Mouse (Mus musculus): ENCODE measurements around the gene Terf2.

Gene Terf2

DNA sequence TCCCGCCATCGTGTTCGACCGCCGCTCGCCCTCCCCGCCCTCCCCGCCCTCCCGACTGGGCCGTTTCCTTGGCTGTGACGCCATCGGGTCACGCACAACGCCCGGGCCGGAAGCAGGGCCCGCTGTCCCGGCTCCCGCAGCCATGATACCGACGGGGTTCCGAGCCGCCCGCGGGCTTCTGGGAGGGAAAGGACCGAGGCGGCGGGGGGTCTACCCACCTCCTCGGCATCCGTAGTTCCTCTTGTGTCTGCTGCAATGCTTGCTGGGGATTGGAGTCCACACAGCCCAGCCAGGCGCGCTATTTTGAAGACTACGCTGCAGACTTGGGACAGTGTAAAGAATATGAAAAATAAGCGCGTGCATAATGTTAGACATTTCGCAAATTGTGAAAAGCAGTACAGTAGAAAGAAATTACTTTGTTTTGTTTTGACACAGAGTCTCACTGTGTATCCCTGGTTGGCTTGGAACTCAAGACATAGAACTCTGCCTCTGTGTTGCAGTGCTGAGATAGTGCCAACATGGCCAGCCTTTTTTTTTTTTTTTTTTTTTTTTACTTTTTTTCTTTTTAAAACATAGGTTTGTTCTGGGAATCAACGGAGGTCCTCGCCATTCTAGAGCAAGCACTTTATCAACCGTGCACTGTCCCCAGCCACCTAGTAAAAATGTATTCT is at the start of gene Terf2:
Gene Terf2, minus strand, starts transcription at position 182 of the 671 bp plus-strand sequence.
- peak; percentile 99 for DNase-seq (ENCODE audit: inconsistent ontology term)

DNA sequence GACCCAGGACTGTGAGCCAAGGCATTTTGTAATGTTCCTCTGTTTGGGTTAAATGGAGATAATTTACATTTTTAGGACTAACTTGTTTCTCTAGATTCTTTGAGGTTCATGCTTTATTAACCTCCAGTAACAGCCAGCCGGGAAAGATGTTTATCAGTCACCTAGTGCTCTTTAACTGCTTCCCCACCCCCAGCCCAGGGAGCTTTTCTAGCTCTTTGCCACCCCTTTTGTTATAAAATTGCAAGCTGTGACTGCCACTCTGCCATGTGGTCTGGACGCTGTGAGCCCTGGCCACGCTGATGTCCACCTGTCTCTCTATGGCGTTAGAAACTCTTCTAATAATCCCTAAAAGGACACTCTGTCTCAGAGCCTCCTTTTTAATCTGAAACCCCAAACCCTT is 47.2 kb upstream of the Terf2 start:
- DNase-seq (ENCODE audit: inconsistent ontology term) = no peak

DNA sequence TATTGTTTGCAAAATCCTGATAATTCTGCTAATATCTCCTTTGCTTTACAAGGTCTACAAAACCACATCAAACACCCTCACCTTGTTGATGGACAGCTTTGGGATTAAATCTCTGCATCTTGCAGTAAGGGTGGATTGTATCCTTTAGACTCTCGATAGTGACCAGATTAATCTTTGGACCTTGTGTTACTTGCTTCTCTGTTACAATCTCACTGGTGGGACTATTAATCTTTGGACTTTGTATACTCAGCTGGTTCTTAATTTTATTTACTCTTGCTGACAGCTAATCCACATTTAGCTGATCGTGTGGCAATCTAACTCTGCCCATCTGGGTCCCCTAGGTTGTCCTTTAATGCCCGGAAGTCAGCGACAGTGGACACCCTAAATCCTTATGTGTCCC is 46.2 kb upstream of the Terf2 start:
- DNase-seq (ENCODE audit: inconsistent ontology term) = no peak

DNA sequence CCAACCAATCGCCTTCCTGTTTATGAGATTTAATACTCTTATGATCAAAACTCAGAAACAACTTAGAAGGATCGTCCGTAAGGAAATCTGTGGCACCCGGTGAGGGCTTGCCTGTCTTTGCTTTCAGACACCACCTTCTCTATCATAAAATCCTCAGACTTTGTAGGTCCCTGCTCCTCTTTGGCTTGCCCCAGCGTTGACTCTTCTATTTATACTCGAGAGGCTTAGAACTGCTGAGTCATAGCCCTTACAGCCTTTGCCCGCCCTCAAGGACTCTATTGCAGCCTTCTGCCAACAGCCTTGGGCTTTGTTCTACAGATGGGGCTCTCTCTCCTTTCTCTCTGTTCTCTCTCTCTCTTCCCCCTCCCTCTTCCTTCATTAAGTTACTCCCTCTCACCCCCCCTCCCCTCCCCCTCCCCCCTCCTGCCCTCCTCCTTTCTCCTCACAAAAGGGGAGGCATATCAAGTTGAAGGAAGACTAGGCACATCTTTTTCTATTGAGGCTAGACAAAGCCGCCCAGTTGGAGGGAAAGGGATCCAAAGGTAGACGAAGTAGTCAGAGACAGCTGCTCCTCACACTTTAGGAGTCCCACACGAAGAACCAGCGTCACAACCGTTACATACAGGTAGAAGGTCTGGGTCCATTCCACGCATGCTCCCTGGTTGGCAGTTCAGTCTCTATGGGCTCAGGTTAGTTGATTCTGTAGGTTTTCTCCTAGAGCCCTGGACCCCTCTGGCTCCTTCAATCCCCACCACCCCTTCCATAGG is 43.5 kb upstream of the Terf2 start:
- peak; percentile 57 for DNase-seq (ENCODE audit: inconsistent ontology term)

DNA sequence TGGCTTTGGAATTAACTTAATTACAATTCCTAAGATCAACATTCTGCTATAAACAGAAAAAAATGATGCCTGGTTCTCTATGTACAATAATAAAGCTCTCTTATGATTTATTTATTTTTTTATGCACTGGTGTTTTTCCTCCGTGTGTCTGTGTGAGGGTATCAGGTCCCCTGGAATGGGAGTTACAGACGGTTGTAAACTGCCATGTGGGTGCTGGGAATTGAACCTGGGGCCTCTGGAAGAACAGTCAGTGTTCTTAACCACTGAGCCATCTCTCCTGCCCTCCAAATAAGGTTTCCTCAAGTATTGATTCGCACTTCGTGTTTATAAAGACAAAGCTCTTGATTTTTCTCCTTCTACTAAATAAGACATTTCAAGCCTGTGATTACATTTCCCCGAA is 42.0 kb upstream of the Terf2 start:
- DNase-seq (ENCODE audit: inconsistent ontology term) = no peak

DNA sequence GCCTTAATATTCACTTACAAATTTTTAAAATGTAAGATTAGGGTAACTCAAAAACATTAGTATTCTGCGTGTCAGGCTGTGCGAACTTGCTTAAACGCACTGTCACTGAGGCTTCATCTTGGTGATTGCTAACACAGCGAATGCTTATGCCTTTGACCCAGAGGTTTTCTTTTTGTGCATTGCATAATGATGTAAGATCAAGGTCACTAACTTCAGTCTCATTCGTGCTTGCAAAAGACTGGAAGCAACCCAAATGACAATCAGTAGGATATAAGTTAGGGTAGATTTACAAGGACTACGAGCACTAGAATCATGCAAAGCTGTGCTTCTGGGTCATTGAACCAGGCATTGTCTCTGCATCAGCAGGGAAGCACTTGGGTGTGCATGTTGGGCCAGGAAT is 41.2 kb upstream of the Terf2 start:
- DNase-seq (ENCODE audit: inconsistent ontology term) = no peak

DNA sequence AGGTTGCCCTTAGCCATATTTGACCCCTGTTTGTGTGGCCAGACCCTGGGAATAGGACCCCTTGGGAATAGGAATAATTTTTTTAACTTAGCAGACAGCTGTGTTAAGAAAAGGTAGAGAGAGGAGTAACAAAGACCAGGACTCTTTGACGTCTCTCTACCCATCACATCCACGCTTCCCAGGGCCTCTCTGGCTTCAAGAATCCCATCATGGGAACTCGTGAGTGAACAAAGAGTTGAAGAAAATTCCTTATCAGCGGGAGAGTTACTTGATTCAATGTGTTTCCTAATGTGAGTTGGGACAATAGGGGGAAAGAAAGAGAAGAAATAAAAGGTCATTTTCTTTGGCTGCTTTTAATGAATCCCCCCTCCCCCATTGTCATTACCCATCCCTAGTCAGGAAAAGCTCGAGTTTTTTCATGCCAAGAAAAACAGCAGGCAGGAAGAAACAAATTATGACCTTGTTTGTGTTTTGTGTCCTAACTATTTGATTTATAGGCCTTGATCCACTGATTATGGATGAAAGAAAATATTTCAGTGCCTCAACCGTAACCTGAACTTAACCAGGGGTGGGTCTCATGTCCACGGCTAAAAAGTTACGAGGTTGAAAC is 39.8 kb upstream of the Terf2 start:
- DNase-seq (ENCODE audit: inconsistent ontology term) = peak; percentile 54

DNA sequence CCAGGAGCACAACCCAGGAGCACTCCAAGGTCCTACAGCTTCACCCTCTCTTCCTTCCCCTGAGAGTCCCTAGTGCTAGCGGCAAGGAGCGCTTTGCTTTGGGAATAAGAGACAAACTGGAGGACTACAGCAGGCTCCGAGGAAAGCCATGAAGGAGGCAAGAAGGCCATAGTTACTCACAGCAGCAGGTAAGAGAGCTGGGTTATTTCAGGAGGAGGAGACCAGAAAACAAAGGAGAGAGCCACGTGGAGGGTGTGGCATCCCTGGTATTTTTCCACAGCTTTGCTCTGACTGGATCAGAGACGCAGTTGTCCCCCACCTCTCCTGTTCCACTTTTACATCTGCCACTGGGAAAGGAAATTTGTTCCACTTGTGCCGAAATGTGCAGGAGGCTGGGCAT is 37.5 kb upstream of the Terf2 start:
- no peak for DNase-seq (ENCODE audit: inconsistent ontology term)

DNA sequence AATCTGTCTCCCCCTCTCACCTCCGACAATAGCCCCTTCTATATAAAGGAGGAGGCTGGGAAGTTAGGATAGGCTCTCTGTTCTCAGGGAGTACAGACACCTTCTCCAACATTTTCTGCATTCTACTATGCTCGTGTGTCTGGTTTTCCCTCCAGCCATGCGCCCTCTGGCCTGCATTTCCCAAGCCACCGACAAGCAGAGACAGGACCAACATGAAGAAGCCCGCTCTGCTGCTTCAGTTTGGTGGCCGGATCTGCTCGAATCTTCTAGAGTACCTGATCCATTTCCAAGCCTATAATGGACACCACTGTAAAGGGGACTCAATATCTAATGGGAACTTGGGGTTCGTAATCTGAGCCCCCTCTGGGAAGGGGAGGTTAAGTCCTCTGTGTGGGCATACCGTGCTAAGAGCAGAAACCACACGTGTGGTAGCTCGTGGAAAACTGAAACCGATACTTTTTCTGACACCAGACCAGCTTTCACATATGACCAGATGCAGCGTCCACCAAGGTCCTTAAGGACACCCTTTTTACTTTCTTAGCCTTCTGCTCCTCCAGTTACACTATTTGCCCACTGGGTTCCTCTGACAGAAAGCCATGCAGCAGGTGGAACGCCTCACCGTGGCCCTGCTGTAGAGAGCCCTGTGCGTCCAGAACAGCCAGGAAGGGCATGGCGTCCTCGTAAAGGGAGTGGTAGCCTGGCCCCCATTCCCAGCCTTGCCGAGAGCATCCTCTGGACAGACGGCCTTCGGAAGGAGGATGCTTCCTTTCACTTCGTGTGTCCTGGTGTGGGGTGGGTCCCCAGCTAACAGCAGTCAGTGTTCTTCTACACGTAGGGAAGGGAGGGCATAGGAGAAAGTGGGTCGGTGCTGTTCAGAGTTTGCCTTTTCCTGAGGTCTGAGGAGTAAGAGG is 36.5 kb upstream of the Terf2 start:
- DNase-seq (ENCODE audit: inconsistent ontology term) = no peak

DNA sequence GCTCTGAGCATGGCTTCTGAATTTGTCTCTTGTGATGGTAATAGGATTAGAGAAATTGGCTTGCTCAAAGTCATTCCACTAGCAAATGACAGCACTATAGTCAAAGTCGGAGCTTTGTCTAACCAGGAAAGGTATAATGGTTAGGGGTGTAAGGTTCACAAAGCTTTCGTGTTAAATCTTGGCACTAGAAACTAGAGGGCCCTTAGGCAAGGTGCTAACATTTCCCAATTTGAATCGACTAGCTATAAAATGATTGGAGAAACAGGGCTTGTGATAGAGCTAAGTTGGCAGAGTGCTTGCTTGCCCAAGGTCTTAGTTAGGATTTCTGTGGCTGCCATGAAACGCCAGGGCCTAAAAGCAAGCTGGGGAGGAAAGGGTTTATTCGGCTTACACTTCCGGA is 33.7 kb upstream of the Terf2 start:
- DNase-seq (ENCODE audit: inconsistent ontology term) = no peak

DNA sequence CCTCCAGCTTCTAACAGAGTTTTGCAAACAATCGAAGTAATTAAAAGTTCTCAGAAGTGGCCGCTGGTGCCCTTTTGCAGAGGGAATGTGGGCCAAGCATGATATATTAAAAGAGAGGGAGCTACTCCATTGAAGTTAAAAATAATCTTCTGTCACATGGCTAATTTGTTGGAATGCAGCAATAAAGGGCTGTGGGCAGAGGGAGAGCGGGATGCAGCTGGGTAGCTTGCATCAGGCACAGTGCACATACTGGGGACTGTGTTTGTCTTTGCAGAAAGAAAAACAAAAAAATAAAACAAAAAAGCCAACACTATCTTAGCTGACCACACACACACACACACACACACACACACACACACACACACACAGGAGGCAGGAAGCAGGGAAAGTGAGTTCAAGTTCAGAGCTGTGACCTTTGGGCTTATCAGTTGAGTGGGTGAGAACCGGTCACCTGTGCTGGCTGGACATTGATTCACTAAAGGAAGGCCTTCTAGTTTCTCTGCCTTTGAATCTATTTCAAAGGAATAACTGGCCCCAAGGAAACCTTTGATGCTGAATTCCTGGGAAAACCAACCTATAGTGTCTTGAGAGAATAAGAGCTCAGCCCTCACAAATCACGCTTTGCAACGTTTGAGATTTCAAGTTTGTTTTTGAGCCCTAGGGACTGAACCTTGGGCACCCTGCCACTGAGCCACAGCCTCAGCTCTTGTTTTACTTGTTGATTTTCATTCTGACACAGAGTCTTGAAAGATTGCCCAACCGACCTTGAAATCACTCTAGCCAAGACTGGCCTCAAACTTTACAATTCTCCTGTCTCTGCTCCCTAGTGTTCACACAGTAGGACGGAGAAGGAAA is 33.1 kb upstream of the Terf2 start:
- peak; percentile 72 for DNase-seq (ENCODE audit: inconsistent ontology term)

DNA sequence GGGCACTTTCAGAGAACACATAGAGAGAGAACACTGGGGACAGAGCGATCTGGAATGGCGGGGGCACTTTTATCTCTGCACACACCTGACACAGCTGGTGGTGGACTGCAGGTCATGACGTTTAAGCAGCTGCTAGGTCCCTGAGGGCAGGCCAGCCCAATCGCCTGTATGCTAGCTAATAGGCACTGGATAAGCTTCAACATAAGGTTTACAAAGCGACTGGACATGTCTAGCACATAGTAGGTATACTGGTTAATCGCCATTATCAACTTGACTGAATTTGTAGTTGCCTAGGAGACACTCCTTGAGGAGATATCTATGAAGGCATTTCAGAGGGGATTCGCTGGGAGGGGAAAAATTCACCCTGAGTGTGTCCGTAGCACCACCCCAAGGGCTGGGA is 28.0 kb upstream of the Terf2 start:
- no peak for DNase-seq (ENCODE audit: inconsistent ontology term)

DNA sequence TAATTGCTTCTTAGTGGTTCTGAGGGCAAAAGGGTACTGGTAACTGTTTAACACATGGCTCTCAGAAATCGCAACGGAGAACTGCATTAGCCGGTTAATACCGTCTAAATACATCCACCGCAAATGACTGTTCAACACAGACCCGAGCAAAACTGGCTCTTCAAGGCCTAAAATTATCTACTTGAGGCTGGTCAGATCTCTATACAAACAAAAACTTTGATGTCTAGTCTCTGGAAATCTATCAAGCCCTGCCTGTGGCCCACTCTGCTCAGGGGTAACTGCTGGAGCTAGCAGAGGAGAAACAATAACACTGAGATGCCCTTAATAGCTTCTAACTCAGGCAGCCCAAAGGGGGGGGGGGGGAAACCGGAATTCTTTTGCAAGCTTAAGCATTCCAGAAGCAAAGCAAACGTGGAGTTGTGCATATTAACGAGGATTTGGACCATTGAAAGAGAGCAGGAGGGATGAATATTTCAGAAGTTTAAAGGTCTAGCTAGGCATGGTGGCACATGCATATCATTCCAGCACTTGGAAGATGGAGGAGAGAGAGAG is 26.8 kb upstream of the Terf2 start:
- DNase-seq (ENCODE audit: inconsistent ontology term) = peak; percentile 93

DNA sequence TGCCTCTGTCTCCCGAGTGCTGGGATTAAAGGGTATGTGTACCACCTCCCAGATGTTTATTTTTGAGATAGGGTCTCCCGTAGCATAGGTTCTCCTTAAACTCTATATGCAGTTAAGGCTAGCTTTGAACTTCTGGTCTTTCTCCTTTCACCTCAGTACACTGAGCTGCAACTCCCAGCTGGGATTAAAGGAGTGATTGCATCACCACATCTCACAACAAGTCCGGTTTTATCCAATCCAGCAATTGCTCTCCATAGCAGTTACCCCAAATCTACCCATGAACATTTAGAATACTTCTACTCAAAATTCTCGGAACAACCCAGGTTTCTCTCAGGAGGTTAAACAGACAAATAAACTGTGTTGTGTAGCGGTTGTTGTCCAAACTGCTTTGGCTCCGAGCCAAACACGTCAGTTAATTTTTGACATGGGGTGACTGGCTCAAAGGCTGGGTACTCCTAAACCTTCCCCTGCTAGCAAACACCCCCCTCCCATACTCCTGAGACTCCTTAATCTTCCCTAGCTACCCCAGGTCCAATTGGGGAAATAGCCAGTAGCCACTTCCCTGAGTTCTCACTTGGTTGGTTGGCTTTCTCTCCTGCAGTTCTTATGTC is 25.4 kb upstream of the Terf2 start:
- no peak for DNase-seq (ENCODE audit: inconsistent ontology term)

DNA sequence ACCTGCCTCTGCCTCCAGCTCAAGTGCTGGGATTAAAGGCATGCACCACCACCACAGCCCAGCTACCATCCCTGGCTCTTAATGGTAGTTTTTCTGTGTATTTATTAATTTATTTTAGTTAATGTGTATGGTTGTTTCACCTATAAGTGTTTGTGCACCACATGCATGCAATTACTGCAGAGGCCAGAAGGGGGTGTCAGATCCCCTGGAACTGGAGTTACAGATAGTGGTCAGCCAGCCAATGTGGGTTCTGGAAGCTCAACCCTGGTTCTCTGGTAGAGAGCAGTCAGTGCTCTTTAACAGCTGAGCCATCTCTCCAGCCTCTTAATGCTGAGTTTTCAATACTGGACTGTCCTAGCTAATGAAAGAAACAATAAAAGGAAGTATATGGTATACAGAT is 24.5 kb upstream of the Terf2 start:
- DNase-seq (ENCODE audit: inconsistent ontology term) = no peak

DNA sequence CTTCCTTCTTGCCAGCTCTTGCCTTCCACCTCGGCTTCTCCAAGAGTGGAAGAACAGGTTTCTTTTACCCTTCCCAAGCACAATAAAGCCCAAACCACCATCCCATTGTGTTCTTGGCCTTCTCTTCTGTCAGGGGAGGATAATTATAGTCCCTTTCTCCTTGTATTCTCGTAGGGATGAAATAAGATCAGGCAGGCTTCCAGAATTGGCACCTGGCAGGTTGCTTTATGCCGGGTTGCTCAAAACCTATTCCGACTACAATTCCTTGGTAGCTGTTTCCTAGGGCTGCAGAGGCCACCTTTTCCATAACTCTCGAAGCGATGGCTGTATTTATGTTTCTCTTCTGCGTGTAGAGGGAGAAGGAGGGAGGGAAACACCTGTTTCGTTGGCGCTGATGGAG is 23.1 kb upstream of the Terf2 start:
- DNase-seq (ENCODE audit: inconsistent ontology term) = no peak

DNA sequence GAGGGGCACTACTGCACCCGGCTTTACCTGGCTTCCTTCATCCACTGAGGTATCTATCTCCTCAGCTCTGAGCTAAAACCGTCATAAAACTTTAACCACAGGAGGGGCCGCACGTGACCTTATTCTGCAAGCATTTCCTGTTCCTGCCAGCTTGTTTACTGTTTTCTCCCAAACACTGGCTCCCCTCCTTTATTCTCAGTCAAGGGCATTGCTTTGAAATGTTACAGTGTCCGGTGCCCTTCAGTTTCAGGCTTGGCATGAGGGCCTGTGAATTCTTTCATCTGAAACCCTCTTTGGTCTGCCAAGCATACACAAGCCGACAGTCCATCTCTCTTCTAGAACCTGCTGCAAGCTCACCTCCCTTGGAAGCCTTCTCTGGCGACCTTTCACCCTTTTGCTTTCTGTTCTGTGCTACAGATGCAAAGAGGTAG is 22.5 kb upstream of the Terf2 start:
- DNase-seq (ENCODE audit: inconsistent ontology term) = no peak

DNA sequence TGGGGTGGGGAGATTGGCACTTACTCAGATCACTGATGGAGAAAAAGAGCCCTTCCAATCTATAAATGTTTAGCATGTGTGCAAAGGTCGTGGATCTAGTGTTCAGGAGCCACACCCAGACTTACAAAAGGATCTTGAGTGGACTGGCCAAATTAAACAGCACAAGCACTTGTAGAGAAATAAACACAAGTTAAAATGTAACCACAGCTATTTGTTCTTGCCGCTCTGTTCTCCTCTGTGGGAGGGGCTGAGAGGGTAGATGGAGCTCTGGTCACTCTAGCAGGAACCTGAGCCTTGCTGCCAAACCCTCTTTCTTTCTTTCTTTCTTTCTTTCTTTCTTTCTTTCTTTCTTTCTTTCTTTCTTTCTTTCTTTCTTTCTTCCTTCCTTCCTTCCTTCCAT is 20.7 kb upstream of the Terf2 start:
- DNase-seq (ENCODE audit: inconsistent ontology term) = no peak

DNA sequence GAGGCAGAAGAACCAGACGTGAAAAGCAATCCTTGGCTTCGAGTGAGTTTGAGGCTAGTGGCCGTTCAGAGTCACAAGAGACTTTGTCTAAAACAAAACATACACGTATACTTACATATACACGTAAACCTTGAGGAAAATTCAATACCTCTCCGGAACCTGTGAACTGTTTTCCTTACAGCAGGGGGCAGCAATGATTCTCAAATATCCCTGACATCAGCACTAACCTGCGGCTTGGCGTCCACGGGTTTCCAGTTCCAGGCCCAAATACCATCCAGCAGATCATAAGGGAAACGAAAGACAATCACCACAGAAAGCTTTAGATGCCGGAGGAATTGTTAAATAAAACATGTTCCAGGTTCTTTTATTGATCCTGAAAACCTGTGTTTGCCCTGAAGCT is 19.7 kb upstream of the Terf2 start:
- DNase-seq (ENCODE audit: inconsistent ontology term) = peak; percentile 81

DNA sequence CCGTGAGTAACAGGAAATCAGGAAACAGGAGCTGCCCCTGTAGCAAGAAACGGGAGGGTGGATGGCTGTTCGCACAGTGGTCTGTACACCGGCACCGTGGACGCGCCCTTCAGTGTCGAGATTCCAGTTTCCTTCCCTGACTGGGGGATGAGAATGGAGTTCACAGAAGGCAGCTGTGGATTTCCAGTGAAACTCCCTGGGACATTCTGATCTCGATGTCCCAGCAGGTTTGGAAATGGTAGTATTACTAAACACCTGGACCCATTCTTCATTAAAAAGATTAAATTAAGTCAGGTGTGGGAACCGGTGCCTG is 18.6 kb upstream of the Terf2 start:
- DNase-seq (ENCODE audit: inconsistent ontology term) = no peak
